Mouse (Mus musculus) urinary bladder, postnatal 14 days (tissue): ENCODE results near the gene 2010111I01Rik.

Experiments used
- DNase-seq: peaks from one replicate; pipeline ENCODE4 v3.0.0; 2021; ENCODE audit warnings: low spot score

Gene 2010111I01Rik

GRCm38 (mm10) chr13:63245218-63245617 is 280.5 kb downstream of the 2010111I01Rik start:
- no peak for DNase-seq

GRCm38 (mm10) chr13:63245812-63246211 is 281.1 kb downstream of the 2010111I01Rik start:
- no peak for DNase-seq

GRCm38 (mm10) chr13:63246332-63246940 is 281.7 kb downstream of the 2010111I01Rik start:
- no peak for DNase-seq

GRCm38 (mm10) chr13:63247041-63247440 is 282.3 kb downstream of the 2010111I01Rik start:
- no peak for DNase-seq

- DNase-seq, result no peak
These were observed 282.9 kb downstream of the 2010111I01Rik start for GRCm38 (mm10) chr13:63247631-63248030.

GRCm38 (mm10) chr13:63248318-63248717 is 283.6 kb downstream of the 2010111I01Rik start:
- no peak for DNase-seq

- DNase-seq, result no peak
These were observed 284.5 kb downstream of the 2010111I01Rik start for GRCm38 (mm10) chr13:63249171-63249570.

- DNase-seq, result no peak
These were observed 285.2 kb downstream of the 2010111I01Rik start for GRCm38 (mm10) chr13:63249741-63250431.

- no peak for DNase-seq
These were observed 285.8 kb downstream of the 2010111I01Rik start for GRCm38 (mm10) chr13:63250441-63250980.

GRCm38 (mm10) chr13:63251118-63251889 is 286.6 kb downstream of the 2010111I01Rik start:
- DNase-seq, result no peak

GRCm38 (mm10) chr13:63252295-63253010 is 287.8 kb downstream of the 2010111I01Rik start:
- no peak for DNase-seq

GRCm38 (mm10) chr13:63253147-63253546 is 288.5 kb downstream of the 2010111I01Rik start:
- DNase-seq, result no peak

GRCm38 (mm10) chr13:63253886-63254636 is 289.4 kb downstream of the 2010111I01Rik start:
- DNase-seq, result no peak

- DNase-seq, result no peak
These were observed 290.9 kb downstream of the 2010111I01Rik start for GRCm38 (mm10) chr13:63255519-63256011.

- no peak for DNase-seq
These were observed 291.5 kb downstream of the 2010111I01Rik start for GRCm38 (mm10) chr13:63256146-63256545.

- no peak for DNase-seq
These were observed 292.1 kb downstream of the 2010111I01Rik start for GRCm38 (mm10) chr13:63256807-63257206.

- no peak for DNase-seq
These were observed 293.5 kb downstream of the 2010111I01Rik start for GRCm38 (mm10) chr13:63258167-63258582.

GRCm38 (mm10) chr13:63258671-63259070 is 294.0 kb downstream of the 2010111I01Rik start:
- DNase-seq, result no peak

- no peak for DNase-seq
These were observed 295.4 kb downstream of the 2010111I01Rik start for GRCm38 (mm10) chr13:63260133-63260532.

- DNase-seq, result no peak
These were observed 296.3 kb downstream of the 2010111I01Rik start for GRCm38 (mm10) chr13:63260753-63261631.
